Mouse (Mus musculus) cortical plate, adult 2 months (tissue): ENCODE data around the gene Pcgf2.

Experiments used
- CTCF ChIP-seq: fragments of 200-500 bp; IDR thresholded peaks from 2 replicates; pipeline ENCODE4 v1.5.1; 2011; ENCODE audit warnings: mild to moderate bottlenecking, control low read depth, low read length; ENCODE audit not compliant: insufficient read depth; ENCODE audit errors: extremely low read depth
- POLR2A ChIP-seq: fragments of 200-500 bp; IDR thresholded peaks from 2 replicates; pipeline ENCODE4 v1.6.1; 2011; ENCODE audit warnings: mild to moderate bottlenecking, low read length, control low read depth; ENCODE audit not compliant: insufficient read depth; ENCODE audit errors: extremely low read depth

DNA sequence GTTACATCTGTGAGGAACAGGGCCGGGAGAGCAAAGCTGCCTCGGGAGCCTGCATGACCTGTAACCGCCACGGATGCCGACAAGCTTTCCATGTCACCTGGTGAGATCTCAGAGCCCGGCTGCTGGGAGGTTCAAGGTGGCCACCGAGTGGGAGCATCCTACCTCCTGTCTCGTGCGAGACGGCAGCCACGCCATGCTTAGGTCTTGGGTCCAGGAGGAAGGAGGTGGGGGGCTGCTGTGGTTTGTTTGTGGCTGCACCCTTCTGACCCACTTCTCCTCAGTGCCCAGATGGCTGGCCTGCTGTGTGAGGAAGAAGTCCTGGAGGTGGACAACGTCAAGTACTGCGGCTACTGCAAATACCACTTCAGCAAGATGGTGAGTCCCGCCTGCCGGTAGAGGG lies 33.5 kb downstream of the Pcgf2 start:
- TF ChIP-seq CTCF (no peak), POLR2A (no peak)
